Mouse (Mus musculus): Measurements from ENCODE around the gene Fam228a.
"Not testable (repeated sequence)": the region's sequence is repeated elsewhere in the genome, so short reads cannot be mapped to it uniquely, and the experiment has no call there.

Fam228a gene
- long read RNA-seq, experiment 1 = 0 reads
- long read RNA-seq, experiment 2 = 0 reads

GRCm38 (mm10) chr12:4738031-4738576 is at the start of gene Fam228a:
Gene Fam228a (minus strand): TSS chr12:4738430.
- intact Hi-C loops (cut with DNase I) = no loop called here

- intact Hi-C loops (cut with DNase I) = no loop called here
Observed at GRCm38 (mm10) chr12:4784466-4784865, 46.2 kb upstream of the Fam228a start.

GRCm38 (mm10) chr12:4783598-4783997 is 45.4 kb upstream of the Fam228a start:
- intact Hi-C loops (cut with DNase I) = no loop called here

- intact Hi-C loops (cut with DNase I) = not testable (repeated sequence)
Observed at GRCm38 (mm10) chr12:4781725-4782404, 43.6 kb upstream of the Fam228a start.

GRCm38 (mm10) chr12:4781270-4781669 is 43.0 kb upstream of the Fam228a start:
- intact Hi-C loops (cut with DNase I) = no loop called here

- intact Hi-C loops (cut with DNase I) = no loop called here
Observed at GRCm38 (mm10) chr12:4780245-4780644, 42.0 kb upstream of the Fam228a start.

- intact Hi-C loops (cut with DNase I) = no loop called here
Observed at GRCm38 (mm10) chr12:4777734-4778133, 39.5 kb upstream of the Fam228a start.

GRCm38 (mm10) chr12:4775588-4775949 is 37.3 kb upstream of the Fam228a start:
- intact Hi-C loops (cut with DNase I) = no loop called here

GRCm38 (mm10) chr12:4774895-4775587 is 36.8 kb upstream of the Fam228a start:
- intact Hi-C loops (cut with DNase I) = no loop called here

GRCm38 (mm10) chr12:4769333-4769723 is 31.1 kb upstream of the Fam228a start:
- intact Hi-C loops (cut with DNase I) = loop anchor here (5.0 kb wide), 1 partner anchor 202 kb away; no protein-coding TSS in a partner anchor

- intact Hi-C loops (cut with DNase I) = loop anchor here (5.0 kb wide), 1 partner anchor 201 kb away; no protein-coding TSS in a partner anchor
Observed at GRCm38 (mm10) chr12:4768492-4769332, 30.5 kb upstream of the Fam228a start, which contains the start of the genes Pfn4 and Fam228b. Gene Pfn4 (plus strand): TSS chr12:4769022. Gene Fam228b (minus strand): TSS chr12:4769267.

- intact Hi-C loops (cut with DNase I) = no loop called here
Observed at GRCm38 (mm10) chr12:4757060-4757459, 18.8 kb upstream of the Fam228a start.

- intact Hi-C loops (cut with DNase I) = not testable (repeated sequence)
Observed at GRCm38 (mm10) chr12:4754451-4754850, 16.2 kb upstream of the Fam228a start.

- intact Hi-C loops (cut with DNase I) = no loop called here
Observed at GRCm38 (mm10) chr12:4744486-4744885, 6.3 kb upstream of the Fam228a start.

GRCm38 (mm10) chr12:4742183-4742582 is 4.0 kb upstream of the Fam228a start:
- intact Hi-C loops (cut with DNase I) = no loop called here

GRCm38 (mm10) chr12:4740823-4741222 is 2.6 kb upstream of the Fam228a start:
- intact Hi-C loops (cut with DNase I) = no loop called here

GRCm38 (mm10) chr12:4732332-4732731 is 5.9 kb downstream of the Fam228a start:
- intact Hi-C loops (cut with DNase I) = no loop called here

- intact Hi-C loops (cut with DNase I) = no loop called here
Observed at GRCm38 (mm10) chr12:4731629-4732028, 6.6 kb downstream of the Fam228a start.

- intact Hi-C loops (cut with DNase I) = no loop called here
Observed at GRCm38 (mm10) chr12:4729165-4729564, 9.1 kb downstream of the Fam228a start.

GRCm38 (mm10) chr12:4719762-4720754 is 18.2 kb downstream of the Fam228a start:
- intact Hi-C loops (cut with DNase I) = no loop called here

Measured in adrenal gland (tissue).